Mouse (Mus musculus) right cerebral cortex, postnatal 36 days (tissue): ENCODE results near the gene Mpzl3.
"Not testable (repeated sequence)": the region's sequence is repeated elsewhere in the genome, so short reads cannot be mapped to it uniquely, and the experiment has no call there.

ENCODE experiments used
- DNase-seq, 2 experiments: peaks; one replicate each; pipeline ENCODE4 v3.0.0; 2022; ENCODE audit warnings: low spot score in 2 of 2, mixed read lengths in 1 of 2

Mpzl3 gene

DNA sequence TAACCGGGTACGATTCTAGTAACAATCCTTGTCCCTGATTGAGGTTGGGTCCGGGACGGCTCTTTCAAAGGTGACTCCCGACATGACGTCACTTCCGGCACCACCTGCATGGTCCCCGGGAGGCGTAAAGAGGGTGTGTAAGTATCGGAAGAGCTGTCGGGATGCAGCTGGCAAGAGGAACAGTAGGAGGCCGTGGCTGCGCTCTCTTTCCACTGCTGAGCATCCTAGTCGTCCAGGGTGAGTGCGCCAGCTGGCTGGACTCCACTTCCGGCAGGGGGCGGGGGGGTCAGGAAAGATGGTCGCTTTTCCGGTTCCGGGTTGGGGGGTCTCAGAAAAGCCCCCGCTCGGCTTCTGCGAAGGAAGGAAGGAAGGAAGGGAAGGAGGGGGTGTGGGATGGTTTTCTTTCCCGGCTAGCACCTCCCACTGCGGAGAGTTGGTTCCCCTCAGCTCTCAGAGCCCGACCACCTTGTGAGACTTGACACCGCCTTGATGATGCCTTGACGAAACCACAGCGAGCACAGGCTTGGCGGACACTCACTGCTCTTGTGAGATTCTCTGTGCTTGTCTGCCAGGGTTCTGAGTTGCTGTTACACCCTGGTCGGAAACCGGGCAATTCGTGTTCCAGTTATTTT lies at the start of gene Mpzl3:
Gene Mpzl3, plus strand, starts transcription at position 105 of the 632 bp plus-strand sequence.
- peak; percentile 78 to 79 for DNase-seq

DNA sequence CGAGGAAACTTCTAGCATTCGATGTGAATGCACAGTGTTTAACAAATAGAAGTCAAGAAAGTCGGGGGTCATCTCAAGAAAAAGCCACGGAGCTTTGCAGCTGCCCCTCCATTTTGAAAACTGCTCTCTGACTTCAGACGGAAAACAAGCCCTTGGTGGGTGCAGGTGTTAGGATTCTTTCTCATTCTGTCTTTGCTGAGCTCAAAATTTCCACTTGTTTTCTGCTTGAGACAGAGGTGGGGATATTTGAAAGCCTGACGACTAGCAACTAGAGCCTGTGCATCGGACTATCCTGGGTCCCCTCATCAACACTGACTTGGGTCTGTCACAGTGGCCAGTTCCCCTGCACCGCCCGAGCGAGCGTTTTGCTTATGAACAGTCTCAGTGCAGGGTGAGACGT lies 47.6 kb upstream of the Mpzl3 start:
- no peak for DNase-seq

DNA sequence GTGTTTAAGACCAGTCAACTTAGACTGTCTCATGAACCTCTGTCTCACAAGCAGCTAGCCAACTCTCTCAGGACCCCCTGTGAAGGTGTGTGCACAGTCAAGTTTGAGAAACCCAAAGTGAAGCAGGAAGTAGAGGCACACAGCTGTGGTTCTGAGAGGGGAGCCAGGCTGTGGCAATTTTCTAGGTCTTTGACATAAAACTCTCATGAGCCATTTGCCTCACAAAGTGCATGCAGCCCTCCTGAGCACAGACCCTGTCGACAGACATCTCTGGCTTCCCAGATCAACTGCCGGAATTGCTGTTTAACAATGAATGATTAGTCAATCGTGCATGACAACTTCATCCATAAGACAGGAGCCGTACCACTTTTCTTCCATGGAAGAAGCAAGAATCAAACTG lies 46.6 kb upstream of the Mpzl3 start:
- no peak for DNase-seq

DNA sequence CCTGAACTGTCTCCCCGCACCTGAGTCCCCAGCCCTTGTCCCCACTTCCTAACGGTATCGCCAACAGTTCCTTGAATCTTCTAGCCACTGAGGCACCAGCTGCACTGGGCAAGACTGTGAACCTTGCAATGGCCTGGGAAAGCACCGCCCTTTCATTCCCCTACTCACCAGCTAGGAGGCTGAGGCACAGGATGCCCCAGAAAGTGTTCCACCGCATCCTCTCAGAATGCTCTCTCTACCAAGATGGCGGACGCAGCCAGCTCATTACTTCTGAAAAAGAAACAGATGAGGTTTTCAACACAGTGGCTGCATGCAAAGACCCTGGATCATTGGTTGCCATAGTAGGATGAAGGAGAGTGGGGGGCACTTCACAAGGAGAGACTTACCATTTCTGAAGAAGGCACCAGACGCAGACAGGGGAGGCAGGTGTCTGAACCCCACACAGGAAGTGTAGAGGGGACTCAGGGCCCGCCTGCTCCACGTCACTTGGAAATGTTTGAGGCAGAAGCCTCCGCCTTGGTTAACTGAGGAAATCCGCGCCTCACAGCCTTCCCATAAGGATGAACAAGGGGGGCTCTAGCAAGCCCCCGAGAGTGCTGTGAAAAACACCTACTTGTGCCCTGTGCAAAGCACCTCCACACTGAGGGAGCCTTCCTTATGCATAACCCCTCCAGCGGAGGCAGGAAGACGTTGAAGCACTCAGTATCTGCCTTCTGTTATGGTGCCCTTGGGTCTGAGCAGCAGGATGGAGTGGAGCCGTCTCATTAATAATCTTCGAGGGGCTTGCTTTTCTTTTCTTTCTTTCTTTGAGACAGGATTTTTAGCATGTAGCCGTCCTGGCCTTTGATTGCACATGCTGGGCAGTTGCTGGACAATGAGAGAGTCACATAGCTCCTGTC lies 45.6 kb upstream of the Mpzl3 start, which contains the start of gene Cd3e:
Gene Cd3e, minus strand, starts transcription at position 448 of the 899 bp plus-strand sequence.
- no peak for DNase-seq

DNA sequence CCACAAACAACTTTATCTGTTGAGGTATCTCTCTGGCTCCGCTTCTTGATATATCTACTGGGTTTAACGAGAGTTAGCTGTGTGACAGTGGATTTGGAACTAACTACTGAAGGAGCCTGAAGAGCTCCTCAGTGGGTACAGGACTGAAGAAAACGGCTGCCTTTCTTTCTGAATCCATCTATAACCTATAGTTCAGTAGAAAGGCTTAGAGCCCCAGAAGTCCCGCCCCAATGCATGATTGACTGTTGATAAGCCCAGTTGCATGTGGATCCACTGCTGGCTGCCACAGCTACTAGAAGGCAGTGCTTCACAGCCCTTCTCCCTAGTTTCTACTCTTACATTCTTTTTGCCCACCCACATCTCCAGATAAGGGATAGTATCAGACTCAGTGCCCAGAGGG lies 44.5 kb upstream of the Mpzl3 start:
- DNase-seq: no peak

DNA sequence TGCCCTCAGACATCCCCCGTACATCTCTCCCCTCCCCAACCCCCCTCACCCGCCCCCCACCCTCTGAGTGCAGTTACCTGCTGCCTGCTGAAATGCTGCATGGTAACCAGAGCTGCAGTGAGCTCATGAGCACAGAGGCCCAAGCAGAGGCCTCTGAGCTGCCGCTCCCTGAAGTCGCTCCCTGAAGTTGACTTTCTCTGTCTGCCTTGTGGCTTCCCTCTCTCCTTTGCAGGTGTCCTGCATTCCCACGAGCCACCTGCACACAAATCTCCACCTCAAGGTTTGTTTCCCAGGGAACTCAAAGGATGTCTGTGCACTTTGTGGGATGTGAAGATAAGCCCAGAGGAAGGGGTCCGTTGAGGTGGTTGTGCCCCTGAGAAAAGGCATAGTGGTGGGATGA lies 43.7 kb upstream of the Mpzl3 start:
- DNase-seq: no peak

DNA sequence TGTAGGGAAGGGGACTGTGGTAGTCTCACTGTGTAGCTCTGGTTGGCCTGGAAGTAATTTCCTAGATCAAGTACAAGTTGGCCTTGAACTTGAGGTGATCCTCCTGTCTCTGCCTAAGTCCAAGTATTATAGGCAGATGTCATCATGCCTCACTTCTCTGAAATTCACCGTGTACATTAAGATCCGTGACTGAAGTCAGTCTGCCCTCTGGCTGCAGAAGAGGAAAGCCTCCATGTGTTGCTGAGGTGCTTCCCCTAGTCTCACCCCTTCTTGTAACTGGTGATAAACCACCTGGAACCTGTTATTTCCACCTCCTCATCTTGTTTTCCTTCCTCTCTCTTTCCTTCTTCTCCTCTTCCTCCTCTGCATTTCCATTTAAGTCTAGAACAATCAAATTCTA lies 40.1 kb upstream of the Mpzl3 start:
- DNase-seq: no peak

DNA sequence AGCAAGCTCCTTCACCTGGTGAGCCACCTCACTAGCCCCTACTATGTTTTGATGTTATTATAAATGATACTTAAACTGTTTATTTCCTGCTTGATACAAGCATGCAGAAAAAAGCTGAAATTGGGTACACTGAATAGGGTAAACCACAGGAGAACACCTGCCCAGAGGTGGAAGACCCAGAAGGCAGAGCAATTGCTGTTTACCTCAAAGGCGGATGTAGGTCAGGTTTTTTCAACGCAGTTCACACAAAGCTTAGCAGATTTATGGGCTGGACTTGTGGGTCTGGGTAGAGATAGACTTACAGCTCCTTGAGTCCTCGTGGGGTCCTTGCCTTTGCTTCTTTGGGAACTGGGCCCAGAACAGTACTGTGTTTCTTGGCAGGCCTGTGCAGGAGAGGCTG lies 39.1 kb upstream of the Mpzl3 start:
- DNase-seq: no peak

DNA sequence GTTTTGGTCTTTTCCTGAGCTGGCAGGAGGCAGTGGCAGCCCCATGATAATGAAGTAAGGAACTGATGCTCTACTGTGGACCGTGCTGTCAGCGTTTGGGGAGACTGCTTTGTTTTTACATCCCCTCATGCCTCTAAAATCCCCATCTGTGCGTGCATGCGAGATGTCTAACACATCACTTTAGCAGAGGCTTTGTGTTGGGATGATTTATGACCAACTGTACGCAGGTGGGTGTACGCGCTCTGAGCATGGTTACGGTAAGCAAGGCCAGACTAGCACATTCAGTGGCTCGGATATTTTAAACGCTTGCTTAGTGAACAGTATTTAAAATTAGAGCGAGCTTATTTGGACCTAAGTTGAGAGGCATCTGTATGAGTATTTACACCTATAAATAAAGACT lies 37.0 kb upstream of the Mpzl3 start:
- peak in 1 of 2 experiments; percentile 18 for DNase-seq

DNA sequence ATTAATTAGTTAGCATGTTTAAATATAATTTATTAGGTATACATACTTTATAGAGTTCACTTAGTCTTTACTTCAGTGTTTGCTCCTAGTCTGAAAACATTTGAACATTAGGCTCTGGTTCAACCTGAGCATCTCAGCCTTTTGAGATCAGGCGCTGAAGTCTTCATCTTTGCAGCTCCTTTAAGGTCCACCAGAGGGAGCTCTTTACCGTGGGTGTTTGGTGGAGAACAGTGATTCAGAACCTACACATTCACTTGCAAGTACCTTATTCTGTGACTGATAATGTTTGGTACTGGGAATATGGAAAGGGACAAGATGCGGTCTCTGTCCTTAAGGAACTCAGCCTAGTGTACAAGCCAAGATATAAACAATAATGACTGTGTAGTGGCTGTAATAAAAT lies 32.2 kb upstream of the Mpzl3 start:
- DNase-seq: peak in 1 of 2 experiments; percentile 8

DNA sequence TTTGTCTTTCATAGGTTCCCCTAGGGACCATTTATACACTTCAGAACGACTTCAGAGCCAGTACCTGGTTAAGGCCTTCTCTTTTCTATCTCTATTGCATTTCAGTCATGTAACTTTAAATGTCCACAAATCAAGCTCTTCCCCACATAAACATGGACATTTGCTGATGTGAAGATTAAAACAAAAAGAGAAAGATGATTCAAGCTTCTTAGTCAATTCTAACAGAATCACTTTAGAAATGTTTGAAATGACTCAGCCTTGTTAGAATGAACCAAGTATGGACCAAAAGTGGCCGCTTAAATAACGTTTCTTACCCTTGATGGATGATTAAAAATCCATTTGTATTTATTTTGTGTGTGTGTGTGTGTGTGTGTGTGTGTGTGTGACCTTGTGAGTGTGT lies 31.3 kb upstream of the Mpzl3 start:
- no peak for DNase-seq

DNA sequence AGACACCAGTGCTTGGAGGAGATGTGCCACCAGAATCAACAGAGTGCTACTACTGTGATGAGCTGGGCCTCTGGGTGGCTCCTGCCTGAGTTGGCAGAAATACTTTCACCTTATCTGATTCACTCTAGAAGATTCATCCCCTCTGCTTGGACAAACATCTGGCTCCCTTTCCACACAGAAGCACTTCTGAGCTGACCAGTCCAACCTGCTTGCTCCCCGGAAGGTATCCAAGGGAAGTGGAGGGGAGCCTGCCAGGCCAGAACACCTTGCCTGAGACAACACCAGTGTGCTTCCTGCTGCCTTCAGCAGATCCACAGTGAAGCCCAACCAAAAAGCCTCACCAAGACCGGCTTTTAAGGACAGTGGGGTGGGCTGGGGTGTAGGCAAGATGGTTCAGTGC lies 30.8 kb upstream of the Mpzl3 start:
- no peak for DNase-seq

DNA sequence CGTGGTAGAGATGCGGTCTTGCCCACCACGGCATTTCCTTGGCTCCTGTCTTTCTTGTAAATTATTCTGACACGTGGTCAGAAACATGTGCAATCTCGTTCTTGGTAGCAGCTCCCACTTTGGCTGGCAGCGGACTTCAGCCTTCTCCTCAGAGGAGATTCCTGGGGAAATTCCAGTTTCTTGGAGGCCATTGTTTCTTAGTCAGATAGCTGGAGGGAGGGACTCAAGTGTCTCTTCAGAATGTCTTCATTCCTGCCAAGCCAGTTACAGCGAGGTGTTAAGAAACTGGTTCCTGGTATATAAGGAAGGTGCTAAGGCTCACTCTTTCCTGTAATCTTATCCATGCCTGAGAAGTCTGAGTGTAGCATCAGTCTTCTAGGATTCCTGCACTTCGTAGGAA lies 27.6 kb upstream of the Mpzl3 start:
- no peak for DNase-seq

DNA sequence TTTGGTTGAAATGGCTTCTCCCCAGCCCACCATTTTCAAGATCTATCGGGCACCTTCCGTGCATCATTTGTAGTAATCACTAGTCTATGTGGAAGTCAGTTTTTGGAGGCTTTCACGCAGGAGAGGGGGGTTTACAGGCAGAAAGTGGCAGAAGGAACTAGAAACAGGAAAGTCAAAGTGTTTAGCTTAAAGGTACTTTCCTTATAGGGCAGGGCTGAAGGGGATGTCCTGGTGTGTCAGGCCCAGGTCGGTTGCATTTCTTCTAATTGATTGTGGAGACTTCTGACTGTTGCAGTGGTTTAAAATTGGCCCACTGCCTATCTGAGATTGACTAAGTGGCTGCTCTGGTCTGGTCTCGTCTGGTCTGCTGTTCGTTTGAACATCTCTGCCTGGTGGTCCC lies 24.6 kb upstream of the Mpzl3 start:
- no peak for DNase-seq

DNA sequence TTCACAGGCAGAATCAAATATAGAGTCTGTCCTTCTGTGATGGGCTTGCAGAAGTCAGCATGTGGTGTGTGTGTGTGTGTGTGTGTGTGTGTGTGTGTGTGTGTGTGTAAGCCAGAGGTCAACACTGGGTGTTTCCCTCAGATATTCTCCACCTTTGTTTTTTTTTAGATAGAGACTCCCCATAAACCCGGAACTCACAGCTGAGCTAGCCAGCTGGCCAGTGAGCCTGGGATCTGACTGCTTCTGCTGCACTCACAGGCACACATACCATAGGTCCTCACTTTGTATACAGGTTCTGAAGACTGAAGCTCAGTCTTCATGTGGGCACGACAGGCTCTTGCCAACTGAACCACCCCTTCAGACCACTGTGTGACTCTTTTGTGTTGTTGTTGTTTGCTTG lies 22.7 kb upstream of the Mpzl3 start:
- DNase-seq: no peak

DNA sequence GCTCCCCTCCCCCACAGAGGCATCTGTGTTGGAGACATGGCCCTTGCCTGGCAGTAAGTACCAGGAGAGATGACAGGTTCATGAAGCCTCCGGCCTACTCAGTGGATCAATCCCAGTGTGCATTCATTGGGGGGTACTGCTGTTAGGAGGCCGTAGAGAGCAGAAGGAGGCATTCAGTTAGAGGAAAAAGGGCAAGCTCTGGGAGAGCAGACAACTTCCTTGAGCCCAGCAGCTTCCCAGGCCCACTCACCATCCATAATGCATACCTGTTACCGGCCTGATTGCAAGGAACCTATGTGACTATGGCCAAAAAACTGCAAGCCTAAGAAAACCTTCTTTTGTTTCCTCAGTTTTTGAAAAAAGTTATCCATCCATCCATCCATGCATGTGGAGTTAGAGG lies 20.5 kb upstream of the Mpzl3 start:
- no peak for DNase-seq

DNA sequence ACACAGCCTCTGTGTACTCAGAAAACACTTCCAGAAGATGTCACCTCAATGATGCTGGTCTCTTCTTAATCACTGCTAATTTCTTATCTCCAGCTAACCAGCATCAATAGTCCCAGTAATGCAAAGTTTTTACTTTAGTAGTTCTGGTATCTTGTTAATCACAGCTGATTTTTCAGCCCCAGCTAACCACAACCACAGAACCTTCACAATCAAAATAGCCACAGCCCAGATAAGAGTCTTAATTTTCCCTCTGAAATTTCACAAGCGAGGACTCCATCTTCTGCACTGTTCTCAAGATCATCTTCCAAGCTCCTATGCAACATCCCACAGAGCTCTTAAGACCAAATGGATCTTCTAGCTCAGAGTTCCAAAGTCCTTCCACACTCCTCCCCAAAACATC lies 17.2 kb upstream of the Mpzl3 start:
- DNase-seq: not testable (repeated sequence)

DNA sequence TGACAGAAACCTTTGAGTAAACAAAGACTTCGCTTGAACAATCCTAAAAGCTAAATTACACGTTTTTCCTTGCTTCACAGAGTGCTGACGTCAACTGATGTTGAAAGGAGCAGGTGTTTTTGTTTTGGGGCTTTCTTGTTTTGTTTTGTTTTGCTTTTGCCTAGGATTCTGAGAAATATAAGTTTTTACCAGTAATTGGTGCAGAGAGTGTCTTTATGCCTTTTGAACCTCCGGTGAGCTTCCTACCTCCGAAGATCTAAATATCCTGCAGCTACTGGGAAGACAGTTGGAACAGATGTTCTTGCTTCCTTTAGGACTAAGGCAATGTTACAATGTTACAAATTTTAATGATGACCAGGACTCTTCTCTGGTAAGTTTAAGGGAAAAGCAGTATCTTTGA lies 15.5 kb upstream of the Mpzl3 start, which contains the start of gene Mpzl2:
Gene Mpzl2, plus strand, starts transcription at position 301 of the 400 bp plus-strand sequence.
- no peak for DNase-seq

DNA sequence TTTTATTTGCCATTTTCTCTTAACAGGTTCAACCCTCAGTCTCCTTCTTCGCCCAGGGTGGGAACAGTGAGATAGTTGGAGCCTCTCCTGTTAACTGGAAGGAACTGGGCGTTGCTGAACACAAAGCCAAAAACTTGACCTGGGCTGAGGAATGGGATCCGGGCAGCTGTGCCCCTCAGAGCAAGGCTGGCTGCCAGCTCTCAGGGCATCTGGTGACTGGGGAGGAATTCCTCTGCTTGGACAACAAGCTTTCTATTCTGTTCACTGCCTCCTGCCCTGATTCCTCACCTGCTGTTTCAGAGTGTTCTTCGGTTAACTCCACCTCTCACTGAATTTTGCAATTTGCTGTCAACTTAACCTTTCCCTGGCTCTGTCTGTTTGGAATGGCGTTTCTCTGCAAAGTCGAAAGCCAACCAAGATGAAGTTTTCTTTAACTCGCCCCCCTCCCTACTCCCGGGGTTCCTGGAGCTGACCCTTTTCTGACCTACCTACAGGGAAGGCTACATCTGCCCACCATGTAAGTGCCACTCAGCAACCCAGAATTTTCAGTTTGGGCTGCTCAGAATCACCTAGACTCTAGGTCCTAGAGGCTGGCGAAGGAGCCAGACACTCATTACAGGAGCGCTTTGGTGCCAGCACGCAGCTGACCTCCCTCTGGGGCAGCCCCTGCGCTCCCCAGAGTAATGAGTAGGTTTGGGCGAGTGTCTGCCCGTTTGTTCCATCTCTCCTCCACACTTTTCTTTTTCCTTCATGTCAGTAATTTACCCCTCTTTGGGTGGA lies 14.7 kb upstream of the Mpzl3 start:
- DNase-seq: no peak

DNA sequence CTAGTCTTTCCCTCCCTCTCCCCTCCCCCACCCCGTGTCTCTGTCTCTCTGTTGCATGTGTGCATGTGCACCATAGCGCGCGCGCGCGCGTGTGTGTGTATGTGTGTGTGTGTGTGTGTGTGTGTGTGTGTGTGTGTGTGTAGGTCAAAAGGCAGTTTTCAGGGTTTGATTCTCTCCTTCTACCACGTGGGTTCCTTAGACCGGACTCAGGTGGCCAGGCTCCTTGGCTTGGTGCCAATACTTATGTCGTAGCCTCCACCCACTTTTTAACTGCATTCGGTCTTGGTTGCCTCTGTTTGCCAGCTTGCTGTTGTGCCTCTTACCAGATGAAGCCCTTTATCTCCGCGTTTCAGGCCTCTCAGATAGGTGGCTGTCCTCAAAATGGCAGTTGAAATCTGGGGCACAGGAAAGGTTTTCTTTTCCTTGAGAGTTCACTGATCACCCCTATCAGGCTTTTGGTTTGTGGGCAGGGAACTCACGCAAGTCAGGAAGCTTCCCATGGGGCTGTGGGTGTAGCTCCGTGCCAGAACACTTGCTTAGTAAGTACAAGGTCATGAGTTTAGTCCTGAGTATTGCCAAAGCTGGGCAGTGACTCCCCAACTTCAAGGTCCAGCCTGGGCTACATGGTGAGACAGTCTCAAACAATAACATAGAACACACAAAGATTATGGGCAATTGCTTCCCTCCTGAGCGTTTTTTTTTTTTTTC lies 13.7 kb upstream of the Mpzl3 start:
- DNase-seq: no peak

DNA sequence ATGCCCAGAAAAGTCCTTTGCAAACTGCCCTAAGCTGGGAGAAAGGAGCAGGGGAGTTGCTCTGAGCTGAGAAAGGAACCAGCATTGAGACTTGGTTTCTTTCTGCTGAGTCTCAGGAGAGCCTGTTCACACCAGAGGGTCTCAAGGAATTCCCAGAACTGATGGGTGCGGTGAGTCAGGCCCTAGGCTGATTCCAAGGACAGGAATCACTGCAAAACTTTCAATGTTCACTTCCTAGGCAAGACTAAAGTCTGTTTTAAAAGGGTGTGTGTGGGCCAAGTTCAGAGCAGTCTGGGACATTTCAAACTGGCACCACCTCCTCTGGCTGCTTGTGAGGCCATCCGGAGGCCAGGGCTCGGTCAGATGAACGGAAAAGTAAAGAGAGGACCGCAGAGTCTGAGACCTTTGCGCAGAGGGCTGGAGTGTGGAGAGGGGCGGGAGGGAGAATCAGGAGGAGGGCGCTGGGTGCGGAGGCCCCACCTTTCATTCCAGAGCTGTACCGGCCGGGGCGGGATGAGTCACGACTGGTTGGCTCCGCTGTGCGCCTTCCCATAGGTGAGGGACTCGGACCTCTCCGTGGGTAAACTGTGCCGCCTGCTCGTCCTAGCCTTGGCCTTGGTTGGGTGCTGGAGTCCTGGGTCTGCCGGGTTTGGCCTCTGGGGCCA lies 12.8 kb upstream of the Mpzl3 start:
- DNase-seq: no peak
